Mouse (Mus musculus): ENCODE data around the gene Rpl19. TPM values are rescaled to one million over a fixed set of nuclear protein-coding genes. Genes with fewer than 3 reads are reported as not detected.
A peak's percentile ranks its signal among the peaks of the same experiment; 100 is the strongest.

Rpl19 gene
- polyA plus RNA-seq, 1 experiment from 2014 or later, result 1,089 TPM

GRCm38 (mm10) chr11:98012831-98013230 lies 13.7 kb upstream of the Rpl19 start:
- no peaks in the 10 kb centered on the region for H3K9me3 ChIP-seq (replicated peaks; ENCODE audit: control insufficient read depth, low read length)
- no peaks in the 10 kb centered on the region for H3K4me1 ChIP-seq (ENCODE audit: control insufficient read depth, insufficient read depth, low read length)
- H3K4me3 ChIP-seq (ENCODE audit: low read depth, low read length), result no peak overlapping the region
- H3K4me2 ChIP-seq (ENCODE audit: low read depth, low read length), result no peak overlapping the region
- ATAC-seq (replicated peaks; ENCODE audit: insufficient number of reproducible peaks, low FRiP score, low TSS enrichment, low read depth), result no peak
- DNase-seq (ENCODE audit: low spot score), result no peak
- no peak overlapping the region for H3K27ac ChIP-seq (replicated peaks; ENCODE audit: low read depth, low read length)
- no peaks in the 10 kb centered on the region for H3K27me3 ChIP-seq (ENCODE audit: control insufficient read depth, insufficient read depth, low read length)
- H3K9ac ChIP-seq (replicated peaks; ENCODE audit: low read length), result no peak overlapping the region
- no peaks in the 10 kb centered on the region for H3K36me3 ChIP-seq (replicated peaks; ENCODE audit: control insufficient read depth, insufficient read depth, low read depth, low read length)
- 85% methylated on average over 10 of the region's 10 CpGs for whole genome bisulfite sequencing

- peaks cover 12% of the 10 kb centered on the region for H3K4me1 ChIP-seq (ENCODE audit: control insufficient read depth, insufficient read depth, low read length)
- no peak for ATAC-seq (replicated peaks; ENCODE audit: insufficient number of reproducible peaks, low FRiP score, low TSS enrichment, low read depth)
- no peak for DNase-seq (ENCODE audit: low spot score)
- WGBS, result 93% methylated on average over 5 of the region's 5 CpGs
- H3K9me3 ChIP-seq (replicated peaks; ENCODE audit: control insufficient read depth, low read length), result no peaks in the 10 kb centered on the region
- H3K4me2 ChIP-seq (ENCODE audit: low read depth, low read length), result no peak overlapping the region
- H3K9ac ChIP-seq (replicated peaks; ENCODE audit: low read length), result no peak overlapping the region
- H3K27ac ChIP-seq (replicated peaks; ENCODE audit: low read depth, low read length), result no peak overlapping the region
- no peaks in the 10 kb centered on the region for H3K36me3 ChIP-seq (replicated peaks; ENCODE audit: control insufficient read depth, insufficient read depth, low read depth, low read length)
- no peak overlapping the region for H3K4me3 ChIP-seq (ENCODE audit: low read depth, low read length)
- no peaks in the 10 kb centered on the region for H3K27me3 ChIP-seq (ENCODE audit: control insufficient read depth, insufficient read depth, low read length)
Observed at GRCm38 (mm10) chr11:98016177-98016576, 10.3 kb upstream of the Rpl19 start.

GRCm38 (mm10) chr11:98016824-98017223 lies 9.7 kb upstream of the Rpl19 start:
- no peak overlapping the region for H3K9ac ChIP-seq (replicated peaks; ENCODE audit: low read length)

GRCm38 (mm10) chr11:98018222-98018621 lies 8.3 kb upstream of the Rpl19 start:
- 62% methylated on average over 6 of the region's 6 CpGs for WGBS
- no peak for ATAC-seq (replicated peaks; ENCODE audit: insufficient number of reproducible peaks, low FRiP score, low TSS enrichment, low read depth)

More at GRCm38 (mm10) chr11:98016824-98017223, 9.7 kb upstream of the Rpl19 start:
- Histone ChIP-seq H3K4me3 (ENCODE audit: low read depth, low read length) (no peak overlapping the region), H3K9me3 (replicated peaks; ENCODE audit: control insufficient read depth, low read length) (no peaks in the 10 kb centered on the region), H3K27ac (replicated peaks; ENCODE audit: low read depth, low read length) (no peak overlapping the region), H3K4me2 (ENCODE audit: low read depth, low read length) (no peak overlapping the region), H3K36me3 (replicated peaks; ENCODE audit: control insufficient read depth, insufficient read depth, low read depth, low read length) (no peaks in the 10 kb centered on the region), H3K27me3 (ENCODE audit: control insufficient read depth, insufficient read depth, low read length) (no peaks in the 10 kb centered on the region), H3K4me1 (ENCODE audit: control insufficient read depth, insufficient read depth, low read length) (peaks cover 14% of the 10 kb centered on the region)
- ATAC-seq (replicated peaks; ENCODE audit: insufficient number of reproducible peaks, low FRiP score, low TSS enrichment, low read depth) (no peak), DNase-seq (ENCODE audit: low spot score) (no peak)
- WGBS, result 68% methylated on average over 4 of the region's 4 CpGs

GRCm38 (mm10) chr11:98018858-98019641 lies 7.5 kb upstream of the Rpl19 start:
- WGBS, result 36% methylated on average over 10 of the region's 10 CpGs
- Histone ChIP-seq H3K4me1 (ENCODE audit: control insufficient read depth, insufficient read depth, low read length) (peaks cover 14% of the 10 kb centered on the region), H3K9me3 (replicated peaks; ENCODE audit: control insufficient read depth, low read length) (no peaks in the 10 kb centered on the region), H3K9ac (replicated peaks; ENCODE audit: low read length) (no peak overlapping the region; the same call in 1 of the 2 replicates), H3K27me3 (ENCODE audit: control insufficient read depth, insufficient read depth, low read length) (no peaks in the 10 kb centered on the region), H3K4me3 (ENCODE audit: low read depth, low read length) (no peak overlapping the region), H3K27ac (replicated peaks; ENCODE audit: low read depth, low read length) (no peak overlapping the region), H3K36me3 (replicated peaks; ENCODE audit: control insufficient read depth, insufficient read depth, low read depth, low read length) (no peaks in the 10 kb centered on the region), H3K4me2 (ENCODE audit: low read depth, low read length) (no peak overlapping the region)
- DNase-seq (ENCODE audit: low spot score) (peak; percentile 52), ATAC-seq (replicated peaks; ENCODE audit: insufficient number of reproducible peaks, low FRiP score, low TSS enrichment, low read depth) (no peak)

More at GRCm38 (mm10) chr11:98018222-98018621, 8.3 kb upstream of the Rpl19 start:
- Histone ChIP-seq H3K9ac (replicated peaks; ENCODE audit: low read length) (no peak overlapping the region), H3K4me2 (ENCODE audit: low read depth, low read length) (no peak overlapping the region), H3K36me3 (replicated peaks; ENCODE audit: control insufficient read depth, insufficient read depth, low read depth, low read length) (no peaks in the 10 kb centered on the region), H3K9me3 (replicated peaks; ENCODE audit: control insufficient read depth, low read length) (no peaks in the 10 kb centered on the region), H3K4me1 (ENCODE audit: control insufficient read depth, insufficient read depth, low read length) (peaks cover 14% of the 10 kb centered on the region), H3K4me3 (ENCODE audit: low read depth, low read length) (no peak overlapping the region), H3K27me3 (ENCODE audit: control insufficient read depth, insufficient read depth, low read length) (no peaks in the 10 kb centered on the region), H3K27ac (replicated peaks; ENCODE audit: low read depth, low read length) (no peak overlapping the region)
- DNase-seq (ENCODE audit: low spot score), result no peak

GRCm38 (mm10) chr11:98019883-98020610 lies 6.5 kb upstream of the Rpl19 start:
- Histone ChIP-seq H3K4me3 (ENCODE audit: low read depth, low read length) (no peak overlapping the region), H3K36me3 (replicated peaks; ENCODE audit: control insufficient read depth, insufficient read depth, low read depth, low read length) (no peaks in the 10 kb centered on the region), H3K27me3 (ENCODE audit: control insufficient read depth, insufficient read depth, low read length) (no peaks in the 10 kb centered on the region), H3K27ac (replicated peaks; ENCODE audit: low read depth, low read length) (peak overlapping the region; percentile 20; the same call in 1 of the 2 replicates), H3K9me3 (replicated peaks; ENCODE audit: control insufficient read depth, low read length) (no peaks in the 10 kb centered on the region), H3K4me2 (ENCODE audit: low read depth, low read length) (0 out of 2 replicates have a peak overlapping the region, but pooled peaks have one; percentile 10), H3K9ac (replicated peaks; ENCODE audit: low read length) (peak overlapping the region; percentile 18; the same call in 1 of the 2 replicates), H3K4me1 (ENCODE audit: control insufficient read depth, insufficient read depth, low read length) (peaks cover 14% of the 10 kb centered on the region)
- WGBS, result 27% methylated on average over 8 of the region's 8 CpGs
- no peak for DNase-seq (ENCODE audit: low spot score)
- no peak for ATAC-seq (replicated peaks; ENCODE audit: insufficient number of reproducible peaks, low FRiP score, low TSS enrichment, low read depth)

GRCm38 (mm10) chr11:98020710-98021109 lies 5.8 kb upstream of the Rpl19 start:
- 61% methylated on average over 1 of the region's 1 CpGs for WGBS

GRCm38 (mm10) chr11:98021118-98021517 lies 5.4 kb upstream of the Rpl19 start:
- Histone ChIP-seq H3K4me1 (ENCODE audit: control insufficient read depth, insufficient read depth, low read length) (peaks cover 17% of the 10 kb centered on the region), H3K27ac (replicated peaks; ENCODE audit: low read depth, low read length) (no peak overlapping the region), H3K4me2 (ENCODE audit: low read depth, low read length) (no peak overlapping the region; the same call in 1 of the 2 replicates), H3K27me3 (ENCODE audit: control insufficient read depth, insufficient read depth, low read length) (no peaks in the 10 kb centered on the region), H3K36me3 (replicated peaks; ENCODE audit: control insufficient read depth, insufficient read depth, low read depth, low read length) (no peaks in the 10 kb centered on the region), H3K9ac (replicated peaks; ENCODE audit: low read length) (no peak overlapping the region), H3K4me3 (ENCODE audit: low read depth, low read length) (no peak overlapping the region; the same call in 1 of the 2 replicates), H3K9me3 (replicated peaks; ENCODE audit: control insufficient read depth, low read length) (no peaks in the 10 kb centered on the region)
- ATAC-seq (replicated peaks; ENCODE audit: insufficient number of reproducible peaks, low FRiP score, low TSS enrichment, low read depth), result no peak
- 62% methylated on average over 2 of the region's 2 CpGs for WGBS
- DNase-seq (ENCODE audit: low spot score), result no peak

More at GRCm38 (mm10) chr11:98020710-98021109, 5.8 kb upstream of the Rpl19 start:
- ATAC-seq (replicated peaks; ENCODE audit: insufficient number of reproducible peaks, low FRiP score, low TSS enrichment, low read depth) (no peak), DNase-seq (ENCODE audit: low spot score) (no peak)
- Histone ChIP-seq H3K27ac (replicated peaks; ENCODE audit: low read depth, low read length) (no peak overlapping the region), H3K36me3 (replicated peaks; ENCODE audit: control insufficient read depth, insufficient read depth, low read depth, low read length) (no peaks in the 10 kb centered on the region), H3K4me3 (ENCODE audit: low read depth, low read length) (no peak overlapping the region), H3K4me1 (ENCODE audit: control insufficient read depth, insufficient read depth, low read length) (peaks cover 15% of the 10 kb centered on the region), H3K9ac (replicated peaks; ENCODE audit: low read length) (no peak overlapping the region), H3K27me3 (ENCODE audit: control insufficient read depth, insufficient read depth, low read length) (no peaks in the 10 kb centered on the region), H3K4me2 (ENCODE audit: low read depth, low read length) (no peak overlapping the region), H3K9me3 (replicated peaks; ENCODE audit: control insufficient read depth, low read length) (no peaks in the 10 kb centered on the region)
